Mouse (Mus musculus) embryonic fibroblast, embryonic 13.5 days (primary cell): ENCODE data around the gene Ablim1.

Experiments
- CTCF ChIP-seq: IDR thresholded peaks from 2 replicates; pipeline ENCODE4 v1.5.1; 2011; ENCODE audit warnings: mild to moderate bottlenecking, control low read depth, low read length, moderate library complexity, borderline replicate concordance; ENCODE audit not compliant: insufficient read depth
- POLR2A ChIP-seq: IDR thresholded peaks from 2 replicates; pipeline ENCODE4 v1.6.1; 2011; ENCODE audit warnings: low read depth, mild to moderate bottlenecking, control low read depth, low read length, moderate library complexity

- TF ChIP-seq CTCF (no peak), POLR2A (no peak)
Measured at GRCm38 (mm10) chr19:57174045-57174444, 140.7 kb downstream of the Ablim1 start.
